In the genomic region with DNA sequence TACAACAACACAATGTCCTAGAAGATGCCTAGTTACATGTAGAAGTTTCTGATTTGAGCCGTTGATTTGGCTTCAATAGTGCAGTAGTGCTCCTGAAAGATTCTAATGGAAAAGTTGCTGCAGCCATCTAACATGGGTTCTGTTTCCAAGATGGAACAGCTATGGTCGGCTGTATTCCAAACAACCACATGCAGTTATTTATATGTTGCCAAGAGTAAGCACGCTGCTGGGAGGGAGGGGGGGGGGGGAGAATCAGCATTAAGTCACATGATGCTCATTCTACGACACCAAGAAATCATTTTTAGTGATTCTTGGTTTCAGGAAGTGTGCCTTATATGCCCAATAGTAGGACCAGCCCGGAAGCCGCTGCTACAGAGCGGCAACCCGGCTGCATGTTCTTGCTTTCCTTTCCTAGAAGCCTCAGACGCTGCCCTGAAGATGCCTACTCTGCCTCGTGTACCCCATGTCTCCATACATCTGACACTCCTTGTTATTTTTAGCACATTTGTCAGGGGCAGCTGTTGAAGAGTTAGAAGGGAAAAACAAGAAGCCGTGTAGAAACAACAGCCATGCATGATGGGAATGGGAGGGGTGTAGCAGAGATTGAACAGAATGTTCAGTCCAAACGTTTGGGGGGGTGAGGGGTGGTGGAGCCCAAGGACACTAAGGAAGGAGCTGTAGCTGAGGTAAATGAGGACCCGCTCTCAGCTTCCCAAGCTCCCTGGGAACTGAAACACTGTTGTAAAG, we compare ENCODE assay signal across 22 mouse cellular contexts. TPM values are rescaled to one million over a fixed set of nuclear protein-coding genes. Genes with fewer than 3 reads are reported as not detected.
DNase-seq lines count a peak whose midpoint lies in the region; ATAC-seq and TF ChIP-seq lines count a peak whose summit lies in the region.
"Had no signal": no experiment of that assay in that cellular context is flagged by ENCODE, and none has a peak within 500 bp of the region (broad histone marks: within the 10 kb centered on the region; RNA-seq: fewer than 3 reads in every experiment).

No protein-coding gene starts in this region.

- H3K27me3 ChIP-seq in heart, embryonic 14.5 days (ENCODE audit: control insufficient read depth, insufficient read depth, low read length): no peaks in the 10 kb centered on the region
- H3K27me3 ChIP-seq: embryonic facial prominence, embryonic 13.5 days; megakaryocyte, embryonic 14.5 days; midbrain, embryonic 15.5 days had no signal

- DNase-seq in gastrocnemius, adult 2 months: peak; percentile 66
- no peak for DNase-seq in gastrocnemius, postnatal 14 days
- peak; percentile 23 for DNase-seq in layer of hippocampus, adult 9-11 months
- no peak for DNase-seq in layer of hippocampus, adult 2 months (ENCODE audit: low spot score in 2 of 2)
- peak; percentile 24 to 26 for DNase-seq in heart, postnatal 10 days
- no peak for DNase-seq in liver
- no peak for DNase-seq in right cerebral cortex, adult 18-20 months
- DNase-seq: adrenal gland, postnatal 25 days; cerebellum, adult 8-10 months; kidney, adult 9 months; kidney, postnatal 36 days; lung, adult 2 months; retina, postnatal 1 day; spleen, adult 18-20 months; thymus, adult 18-20 months had no signal

- TF ChIP-seq CTCF in gastrocnemius, adult 2 months (IDR thresholded peaks at IDR 0.05): no peak
- no peak for TF ChIP-seq CTCF in layer of hippocampus, adult 2 months (conservative IDR thresholded peaks at IDR 0.05)

- H3K4me1 ChIP-seq in heart, embryonic 14.5 days (ENCODE audit: control insufficient read depth in 2 of 2, insufficient read depth in 2 of 2, low read length in 2 of 2): peaks cover 2 to 38% of the 10 kb centered on the region in 2 experiments
- H3K4me1 ChIP-seq: embryonic facial prominence, embryonic 13.5 days; midbrain, embryonic 15.5 days had no signal

- H3K27ac ChIP-seq in gastrocnemius, adult 2 months: peak overlapping the region; percentile 88
- H3K27ac ChIP-seq in layer of hippocampus, adult 2 months: no peak overlapping the region
- peak overlapping the region; percentile 73 to 75 for H3K27ac ChIP-seq in heart, embryonic 14.5 days (replicated peaks in 1 of 2; ENCODE audit: control insufficient read depth in 1 of 2, insufficient read depth in 1 of 2, low read depth in 2 of 2, low read length in 2 of 2)
- H3K27ac ChIP-seq: embryonic facial prominence, embryonic 13.5 days; midbrain, embryonic 15.5 days had no signal

- peak; percentile 60; the same call in 1 of the 2 replicates for ATAC-seq in heart, embryonic 14.5 days (ENCODE audit: insufficient number of reproducible peaks, insufficient read depth, low FRiP score, low read depth)
- ATAC-seq: hindbrain, embryonic 16.5 days; midbrain, embryonic 15.5 days had no signal

- intact Hi-C loops in gastrocnemius, adult 2 months (cut with DNase I): loop anchor here (1.0 kb wide), 1 partner anchor 9 kb away; no protein-coding TSS in a partner anchor
- intact Hi-C loops in gastrocnemius, postnatal 14 days (cut with DNase I; ENCODE audit: low total_unique reads): no loop called here
- intact Hi-C loops in heart, postnatal 10 days (cut with DNase I): no loop called here

- peaks cover 91% of the 10 kb centered on the region for H3K36me3 ChIP-seq in heart, embryonic 14.5 days (ENCODE audit: control insufficient read depth, insufficient read depth, low read length)

- H3K4me3 ChIP-seq in gastrocnemius, adult 2 months: peak overlapping the region; percentile 39
- H3K4me3 ChIP-seq in layer of hippocampus, adult 2 months: no peak overlapping the region
- no peak overlapping the region for H3K4me3 ChIP-seq in heart, embryonic 14.5 days (ENCODE audit: control insufficient read depth in 1 of 2, insufficient read depth in 1 of 2, low read depth in 1 of 2, low read length in 2 of 2)
- H3K4me3 ChIP-seq: embryonic facial prominence, embryonic 13.5 days; megakaryocyte, embryonic 14.5 days; midbrain, embryonic 15.5 days had no signal

- WGBS in heart, embryonic 14.5 days: 62% methylated on average over 13 of the region's 13 CpGs

- H3K9me3 ChIP-seq in heart, embryonic 14.5 days (ENCODE audit: control insufficient read depth, low read length): no peaks in the 10 kb centered on the region
- H3K9me3 ChIP-seq: embryonic facial prominence, embryonic 13.5 days; megakaryocyte, embryonic 14.5 days; midbrain, embryonic 15.5 days had no signal

- H3K4me2 ChIP-seq in heart, embryonic 14.5 days (ENCODE audit: low read length): peak overlapping the region; percentile 44
- H3K4me2 ChIP-seq: embryonic facial prominence, embryonic 13.5 days; liver, embryonic 11.5 days; midbrain, embryonic 15.5 days had no signal

- H3K9ac ChIP-seq in heart, embryonic 14.5 days (ENCODE audit: low read length): peak overlapping the region; percentile 12; the same call in 1 of the 2 replicates
- H3K9ac ChIP-seq: embryonic facial prominence, embryonic 13.5 days; midbrain, embryonic 15.5 days had no signal

RNA-seq across cellular contexts. Expression of gene Ybx3, which starts 13.5 kb away (rescaled TPM):
- total RNA-seq in gastrocnemius, adult 2 months (2021): 1,000 to 10,000 TPM; 1,637 to 2,309 TPM
- 100 to 1,000 TPM; 779 to 828 TPM for total RNA-seq in gastrocnemius, postnatal 14 days (2021)
- 10 to 100 TPM; 36.7 to 44.6 TPM for total RNA-seq in layer of hippocampus, adult 2 months (2021)
- 76.4 and 98.6 TPM in 2 replicates for polyA plus RNA-seq in heart, embryonic 14.5 days (2014; fragmentation: Nextera tagmentation; extraction: Ambion mirVana)
- total RNA-seq in heart, postnatal 10 days (2021): 100 to 1,000 TPM; 235 to 248 TPM

RNA-seq across cellular contexts. Expression of gene Styk1, which starts 21.4 kb away (rescaled TPM):
- total RNA-seq in gastrocnemius, adult 2 months (2021): 1 to 10 TPM; 1.1 TPM
- total RNA-seq in gastrocnemius, postnatal 14 days (2021): under 1 TPM; 0.41 to 0.80 TPM
- total RNA-seq in layer of hippocampus, adult 2 months (2021): under 1 TPM; 0.52 to 0.67 TPM
- polyA plus RNA-seq in heart, embryonic 14.5 days (2014; fragmentation: Nextera tagmentation; extraction: Ambion mirVana): 0.12 and 0.39 TPM in 2 replicates
- total RNA-seq in heart, postnatal 10 days (2021): under 1 TPM; 0.14 to 0.20 TPM
- total RNA-seq: granulocyte monocyte progenitor cell, adult 5-6 weeks had no signal

Comparison
In these comparisons a context has a peak if more than half of its experiments do, and no peak if none do; other contexts are left out.
1. DNase-seq: peak in gastrocnemius, adult 2 months (single experiment), layer of hippocampus, adult 9-11 months (single experiment) and heart, postnatal 10 days (2 of 2); none in gastrocnemius, postnatal 14 days (single experiment), layer of hippocampus, adult 2 months (0 of 2), liver (single experiment) and right cerebral cortex, adult 18-20 months (single experiment).
2. RNA of gene Ybx3, which starts 13.5 kb away (total RNA-seq): 1,637 to 2,309 TPM in gastrocnemius, adult 2 months, 779 to 828 TPM in gastrocnemius, postnatal 14 days and 235 to 248 TPM in heart, postnatal 10 days; 36.7 to 44.6 TPM in layer of hippocampus, adult 2 months; every median in the first group is over 4 times any median in the second.